Mouse (Mus musculus): ENCODE data around the gene Gfra4. TPM values are rescaled to one million over a fixed set of nuclear protein-coding genes. Genes with fewer than 3 reads are reported as not detected.

Gene Gfra4
- total and polyA plus RNA-seq, 2 experiments from 2014 or later = 57.9 to 68.6 TPM

DNA sequence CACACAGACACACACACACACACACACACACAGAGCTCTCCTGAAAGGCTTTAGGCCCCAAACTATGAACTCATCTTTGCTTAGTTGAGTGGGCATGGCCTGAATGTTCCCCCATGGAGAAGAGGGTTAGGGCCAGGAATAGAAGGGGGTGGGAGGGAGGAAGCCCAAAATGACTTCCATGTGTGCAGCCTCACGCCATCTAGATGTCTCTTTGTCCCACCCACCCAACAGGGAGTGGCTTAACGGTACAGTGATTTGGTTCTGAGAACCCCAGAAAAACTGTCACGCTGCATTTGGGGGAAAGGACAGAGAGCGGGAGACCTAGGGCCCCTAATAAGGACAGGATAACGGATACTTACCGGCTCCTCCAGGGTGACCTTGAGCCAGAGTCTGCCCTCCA, 17.9 kb upstream of the Gfra4 start:
- no peaks in the 10 kb centered on the region for H3K9me3 ChIP-seq (ENCODE audit: low read length)
- TF ChIP-seq CTCF (IDR thresholded peaks at IDR 0.05) = no peak
- no peaks in the 10 kb centered on the region for H3K4me1 ChIP-seq (ENCODE audit: insufficient read depth, low read length)
- H3K27ac ChIP-seq (ENCODE audit: low read depth, low read length) = no peak overlapping the region
- H3K36me3 ChIP-seq (ENCODE audit: insufficient read depth, low read length) = no peaks in the 10 kb centered on the region
- DNase-seq (ENCODE audit: low spot score) = no peak
- H3K9ac ChIP-seq (replicated peaks; ENCODE audit: low read length, poor library complexity, severe bottlenecking) = no peak overlapping the region
- no peak for ATAC-seq (ENCODE audit: low FRiP score)
- 61% methylated on average over 6 of the region's 6 CpGs for WGBS
- no peak overlapping the region for H3K4me2 ChIP-seq (ENCODE audit: low read depth, low read length, poor library complexity, severe bottlenecking)
- no peak overlapping the region for H3K4me3 ChIP-seq (ENCODE audit: low read depth, low read length)
- H3K27me3 ChIP-seq (ENCODE audit: insufficient read depth, low read length) = peaks cover 15% of the 10 kb centered on the region; the same call in 1 of the 2 replicates

DNA sequence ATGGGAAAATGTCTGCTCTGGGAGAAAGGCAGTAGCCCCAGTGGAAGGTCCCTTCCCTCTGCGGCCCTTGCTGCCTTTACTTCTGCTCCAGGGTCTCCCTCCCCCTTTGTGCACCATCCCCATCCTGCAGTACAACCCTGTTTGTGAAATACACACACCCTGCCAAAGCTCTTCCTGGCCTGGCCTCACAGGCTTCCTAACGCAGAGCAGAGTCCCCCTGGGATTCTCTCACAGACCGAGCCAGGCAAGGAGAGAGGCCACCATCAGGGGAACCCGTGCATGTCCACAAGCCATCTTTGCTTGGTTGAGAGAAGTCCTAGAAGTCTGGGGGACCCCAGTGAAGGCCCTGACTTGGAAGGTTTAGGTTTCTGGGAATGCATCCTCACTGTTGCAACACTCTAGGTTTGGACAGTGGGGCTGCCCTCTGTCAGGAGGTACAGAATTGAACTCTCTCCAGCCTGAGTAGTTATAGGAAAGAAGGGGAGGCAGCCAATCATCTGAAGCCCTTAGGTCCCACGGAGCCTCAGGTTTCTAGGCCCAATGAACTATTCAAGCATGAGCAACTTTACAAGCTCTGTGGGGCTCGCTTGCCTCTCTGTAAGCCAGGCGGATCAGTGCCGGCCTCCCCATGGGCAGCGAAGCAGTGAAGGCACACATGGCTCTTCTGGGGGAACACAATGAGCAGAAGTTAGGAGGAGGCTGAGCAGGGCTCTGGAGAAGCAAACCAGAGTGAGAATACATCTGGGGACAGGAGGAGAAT, 17.1 kb upstream of the Gfra4 start:
- Histone ChIP-seq H3K4me1 (ENCODE audit: insufficient read depth, low read length) (no peaks in the 10 kb centered on the region), H3K9ac (replicated peaks; ENCODE audit: low read length, poor library complexity, severe bottlenecking) (no peak overlapping the region), H3K36me3 (ENCODE audit: insufficient read depth, low read length) (no peaks in the 10 kb centered on the region), H3K9me3 (ENCODE audit: low read length) (no peaks in the 10 kb centered on the region), H3K4me3 (ENCODE audit: low read depth, low read length) (no peak overlapping the region), H3K4me2 (ENCODE audit: low read depth, low read length, poor library complexity, severe bottlenecking) (no peak overlapping the region), H3K27me3 (ENCODE audit: insufficient read depth, low read length) (peaks cover 23% of the 10 kb centered on the region), H3K27ac (ENCODE audit: low read depth, low read length) (no peak overlapping the region)
- 51% methylated on average over 9 of the region's 9 CpGs for WGBS
- TF ChIP-seq CTCF (IDR thresholded peaks at IDR 0.05) = no peak
- ATAC-seq (ENCODE audit: low FRiP score) (no peak), DNase-seq (ENCODE audit: low spot score) (no peak)

DNA sequence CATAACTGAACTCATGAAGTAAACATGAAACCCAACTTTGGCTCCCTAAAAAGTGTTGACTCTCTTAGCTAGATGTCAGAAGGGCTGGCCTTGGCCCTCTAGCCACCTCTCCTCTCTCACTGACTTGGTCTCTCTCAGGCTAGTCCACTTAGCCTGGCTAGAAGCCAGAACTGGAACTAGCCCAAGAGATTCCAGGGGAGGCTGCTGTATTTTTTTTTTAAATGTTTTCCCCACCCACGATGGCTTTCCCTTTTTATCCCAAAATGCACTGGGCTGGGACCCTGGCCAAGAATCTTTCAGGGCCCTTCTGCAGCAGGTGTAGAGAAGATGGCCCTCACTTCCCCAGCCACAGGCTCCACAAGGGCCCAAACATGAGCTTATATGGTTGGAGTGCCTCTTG, 16.5 kb upstream of the Gfra4 start:
- WGBS = 43% methylated on average over 1 of the region's 1 CpGs
- Histone ChIP-seq H3K27me3 (ENCODE audit: insufficient read depth, low read length) (peaks cover 29% of the 10 kb centered on the region), H3K9ac (replicated peaks; ENCODE audit: low read length, poor library complexity, severe bottlenecking) (no peak overlapping the region), H3K27ac (ENCODE audit: low read depth, low read length) (no peak overlapping the region), H3K4me2 (ENCODE audit: low read depth, low read length, poor library complexity, severe bottlenecking) (no peak overlapping the region), H3K4me3 (ENCODE audit: low read depth, low read length) (no peak overlapping the region), H3K9me3 (ENCODE audit: low read length) (no peaks in the 10 kb centered on the region), H3K4me1 (ENCODE audit: insufficient read depth, low read length) (peaks cover 2% of the 10 kb centered on the region; the same call in 1 of the 2 replicates), H3K36me3 (ENCODE audit: insufficient read depth, low read length) (no peaks in the 10 kb centered on the region)
- no peak for ATAC-seq (ENCODE audit: low FRiP score)
- TF ChIP-seq CTCF (IDR thresholded peaks at IDR 0.05) = no peak
- DNase-seq (ENCODE audit: low spot score) = no peak

DNA sequence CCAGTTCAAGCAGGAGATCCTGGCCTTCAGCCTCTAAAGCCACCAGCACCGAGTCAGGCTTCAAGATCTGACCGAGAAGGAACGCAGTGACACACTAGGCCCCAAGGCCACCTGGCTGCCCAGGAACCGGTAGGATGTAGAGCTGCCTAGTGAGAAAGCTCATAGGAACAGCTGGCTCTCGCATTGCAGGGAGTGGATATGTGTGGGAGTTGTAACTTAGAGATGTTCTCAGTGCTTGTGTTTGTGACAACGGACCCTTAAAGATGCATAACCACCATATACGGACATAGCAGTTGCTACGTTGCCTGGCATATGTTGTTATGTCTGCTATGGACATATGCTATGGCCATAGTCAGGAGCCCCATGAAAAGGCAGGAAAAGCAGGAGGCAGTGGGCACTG, 15.8 kb upstream of the Gfra4 start:
- no peak for ATAC-seq (ENCODE audit: low FRiP score)

DNA sequence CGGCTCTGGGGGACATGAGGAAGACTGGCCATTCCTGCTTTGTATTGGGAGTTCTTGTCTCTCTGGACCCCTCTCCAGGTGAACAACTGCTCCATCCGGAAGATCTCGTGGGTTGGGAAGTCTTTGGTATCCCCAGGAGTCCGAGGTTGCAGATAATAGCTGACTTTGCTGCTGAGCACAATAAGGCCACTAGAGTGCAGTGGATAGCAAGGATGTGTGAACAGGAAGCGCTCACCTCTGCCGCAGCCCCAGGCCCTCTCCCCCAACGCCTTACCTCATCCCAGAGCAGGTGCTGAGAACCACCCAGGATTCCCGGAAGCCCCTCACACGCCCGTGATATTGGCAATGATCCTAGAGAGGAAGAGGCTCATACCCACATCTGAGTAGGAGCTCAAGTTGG, 13.3 kb upstream of the Gfra4 start:
- H3K36me3 ChIP-seq (ENCODE audit: insufficient read depth, low read length) = no peaks in the 10 kb centered on the region
- ATAC-seq (ENCODE audit: low FRiP score) (peak; percentile 42; the same call in 1 of the 2 replicates), DNase-seq (ENCODE audit: low spot score) (peak; percentile 65)
- WGBS = 3% methylated on average over 10 of the region's 10 CpGs
- no peak overlapping the region for H3K27ac ChIP-seq (ENCODE audit: low read depth, low read length)
- H3K27me3 ChIP-seq (ENCODE audit: insufficient read depth, low read length) = peaks cover 41% of the 10 kb centered on the region
- H3K9ac ChIP-seq (replicated peaks; ENCODE audit: low read length, poor library complexity, severe bottlenecking) = no peak overlapping the region
- peaks cover 10% of the 10 kb centered on the region; the same call in 1 of the 2 replicates for H3K4me1 ChIP-seq (ENCODE audit: insufficient read depth, low read length)
- H3K4me2 ChIP-seq (ENCODE audit: low read depth, low read length, poor library complexity, severe bottlenecking) = peak overlapping the region; percentile 29; the same call in 1 of the 2 replicates
- H3K4me3 ChIP-seq (ENCODE audit: low read depth, low read length) = no peak overlapping the region
- peak; percentile 78 for TF ChIP-seq CTCF (IDR thresholded peaks at IDR 0.05)
- no peaks in the 10 kb centered on the region for H3K9me3 ChIP-seq (ENCODE audit: low read length)

More for the DNA sequence above, 15.8 kb upstream of the Gfra4 start:
- no peak overlapping the region for H3K9ac ChIP-seq (replicated peaks; ENCODE audit: low read length, poor library complexity, severe bottlenecking)
- TF ChIP-seq CTCF (IDR thresholded peaks at IDR 0.05) = no peak
- no peak for DNase-seq (ENCODE audit: low spot score)
- no peak overlapping the region for H3K27ac ChIP-seq (ENCODE audit: low read depth, low read length)
- peaks cover 33% of the 10 kb centered on the region for H3K27me3 ChIP-seq (ENCODE audit: insufficient read depth, low read length)
- no peak overlapping the region for H3K4me3 ChIP-seq (ENCODE audit: low read depth, low read length)
- peaks cover 9% of the 10 kb centered on the region; the same call in 1 of the 2 replicates for H3K4me1 ChIP-seq (ENCODE audit: insufficient read depth, low read length)
- no peaks in the 10 kb centered on the region for H3K9me3 ChIP-seq (ENCODE audit: low read length)
- no peaks in the 10 kb centered on the region for H3K36me3 ChIP-seq (ENCODE audit: insufficient read depth, low read length)
- no peak overlapping the region for H3K4me2 ChIP-seq (ENCODE audit: low read depth, low read length, poor library complexity, severe bottlenecking)
- WGBS = 95% methylated on average over 8 of the region's 8 CpGs

DNA sequence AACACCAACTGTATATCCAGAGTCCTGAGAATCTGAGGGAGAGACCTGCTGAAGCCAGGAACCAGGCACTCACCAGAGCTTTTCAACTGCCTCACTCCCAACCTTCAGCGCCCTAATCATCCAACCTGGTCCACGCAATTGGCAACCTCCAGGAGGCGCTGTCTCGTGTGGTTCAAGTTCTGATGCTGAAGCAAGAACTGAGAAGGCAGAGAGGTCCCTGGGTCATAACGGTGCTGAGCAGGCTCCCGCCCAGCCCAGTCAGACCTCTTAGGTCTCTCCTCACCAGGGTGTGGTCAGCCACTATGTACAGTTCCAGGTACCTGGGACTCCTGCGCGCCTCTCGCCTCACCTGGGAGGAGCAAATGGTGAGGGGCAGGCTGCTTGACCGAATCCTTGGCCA, 12.7 kb upstream of the Gfra4 start:
- no peak overlapping the region for H3K4me3 ChIP-seq (ENCODE audit: low read depth, low read length)
- 8% methylated on average over 10 of the region's 10 CpGs for WGBS
- no peaks in the 10 kb centered on the region for H3K36me3 ChIP-seq (ENCODE audit: insufficient read depth, low read length)
- ATAC-seq (ENCODE audit: low FRiP score) (0 out of 2 replicates have a peak, but pooled peaks have one; percentile 47), DNase-seq (ENCODE audit: low spot score) (peak; percentile 61)
- H3K4me1 ChIP-seq (ENCODE audit: insufficient read depth, low read length) = peaks cover 10% of the 10 kb centered on the region; the same call in 1 of the 2 replicates
- H3K9ac ChIP-seq (replicated peaks; ENCODE audit: low read length, poor library complexity, severe bottlenecking) = no peak overlapping the region
- no peak overlapping the region for H3K27ac ChIP-seq (ENCODE audit: low read depth, low read length)
- peak overlapping the region; percentile 58; the same call in 1 of the 2 replicates for H3K4me2 ChIP-seq (ENCODE audit: low read depth, low read length, poor library complexity, severe bottlenecking)
- peak; percentile 77 for TF ChIP-seq CTCF (IDR thresholded peaks at IDR 0.05)
- H3K27me3 ChIP-seq (ENCODE audit: insufficient read depth, low read length) = peaks cover 41% of the 10 kb centered on the region
- H3K9me3 ChIP-seq (ENCODE audit: low read length) = no peaks in the 10 kb centered on the region

Measured in midbrain, postnatal 0 days (tissue).